Mouse (Mus musculus) embryonic stem cell, embryonic (primary cell): ENCODE results near the gene Fnbp1l.

Experiments
- CTCF ChIA-PET, 4 experiments: fragments of 300-600 bp in 2 of 4; fragments of 350-600 bp in 2 of 4; sonication (Branson Sonifier 250); formaldehyde crosslinking; loops; one replicate each; lab custom pipeline; 2022; ENCODE audit warnings: inconsistent platforms in 2 of 4; lab: Charles Lee
- POLR2A ChIA-PET, 4 experiments: fragments of 300-600 bp in 2 of 4; fragments of 350-600 bp in 2 of 4; sonication (Branson Sonifier 250); formaldehyde crosslinking; loops; one replicate each; lab custom pipeline; 2022; ENCODE audit warnings: antibody characterized with exemption in 4 of 4, inconsistent platforms in 1 of 4; lab: Charles Lee

Gene Fnbp1l

GRCm38 (mm10) chr3:122515568-122516326 is 103.8 kb downstream of the Fnbp1l start:
- POLR2A ChIA-PET, result interaction anchor here in 2 of 4 experiments (0.9 to 2.0 kb wide), 5 partner anchors 11 to 368 kb away, joined by 3 to 5 read pairs (median 4); no protein-coding TSS in a partner anchor
- CTCF ChIA-PET, result no interaction called here

GRCm38 (mm10) chr3:122512725-122513375 is 106.7 kb downstream of the Fnbp1l start:
- POLR2A ChIA-PET, result interaction anchor here in 3 of 4 experiments (0.6 to 1.7 kb wide), 9 partner anchors 8 to 93 kb away, joined by 3 to 6 read pairs (median 3); no protein-coding TSS in a partner anchor
- CTCF ChIA-PET, result interaction anchor here in 1 of 4 experiments (0.6 kb wide), 1 partner anchor 78 kb away, joined by 5 read pairs; no protein-coding TSS in a partner anchor

DNA sequence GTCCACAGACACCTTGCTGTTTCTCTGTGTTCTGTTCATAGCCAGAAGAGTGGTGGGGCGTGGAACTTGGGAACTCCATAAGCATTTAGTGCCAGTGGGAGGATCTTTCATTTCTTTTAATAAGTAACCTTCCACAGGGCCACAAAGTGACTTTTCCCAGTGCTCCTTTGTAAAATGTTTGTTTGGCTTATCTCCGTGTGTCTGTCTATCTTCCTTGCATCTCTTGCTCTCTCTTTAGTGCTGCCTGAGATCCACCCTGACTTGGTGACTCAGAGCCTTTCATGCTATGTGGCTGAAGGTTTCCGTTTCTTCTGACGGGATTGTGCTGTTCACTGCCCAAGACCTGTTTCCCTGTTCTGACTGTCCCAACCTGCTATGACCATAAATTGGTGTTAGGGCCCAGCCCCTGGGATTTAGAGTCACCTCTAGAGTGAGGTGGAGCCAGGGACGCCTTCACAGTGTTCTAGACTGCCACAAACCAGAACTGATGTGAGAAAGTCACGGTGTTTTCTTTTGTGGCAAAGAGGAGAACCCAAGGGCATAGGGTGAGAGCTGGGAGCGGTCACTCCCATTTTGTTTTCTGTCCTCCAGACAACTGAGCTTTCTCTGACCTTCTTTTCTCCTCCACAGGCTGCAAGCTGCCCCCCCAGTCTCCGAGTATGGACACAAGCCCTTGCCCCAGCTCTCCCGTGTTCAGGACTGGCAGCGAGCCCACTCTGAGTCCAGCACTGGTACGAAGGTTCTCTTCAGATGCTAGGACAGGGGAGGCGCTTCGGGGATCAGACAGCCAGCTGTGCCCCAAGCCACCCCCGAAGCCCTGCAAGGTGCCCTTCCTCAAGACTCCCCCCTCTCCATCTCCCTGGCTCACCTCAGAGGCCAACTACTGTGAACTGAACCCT is 107.5 kb downstream of the Fnbp1l start:
- ChIA-PET CTCF (interaction anchor here in 2 of 4 experiments (0.6 to 1.5 kb wide), 2 partner anchors 77 to 126 kb away, joined by 4 to 5 read pairs; no protein-coding TSS in a partner anchor), POLR2A (interaction anchor here in 3 of 4 experiments (0.6 to 1.7 kb wide), 15 partner anchors 9 to 92 kb away, joined by 3 to 6 read pairs (median 3); no protein-coding TSS in a partner anchor)

GRCm38 (mm10) chr3:122510932-122511331 is 108.6 kb downstream of the Fnbp1l start:
- ChIA-PET POLR2A (interaction anchor here in 3 of 4 experiments (0.6 to 1.7 kb wide), 15 partner anchors 9 to 596 kb away, joined by 3 to 8 read pairs (median 4); no protein-coding TSS in a partner anchor), CTCF (interaction anchor here (0.5 to 1.5 kb wide), 9 partner anchors 21 to 392 kb away, joined by 3 to 9 read pairs (median 3); no protein-coding TSS in a partner anchor)

GRCm38 (mm10) chr3:122510240-122510750 is 109.2 kb downstream of the Fnbp1l start:
- CTCF ChIA-PET, result interaction anchor here in 3 of 4 experiments (0.5 to 1.1 kb wide), 7 partner anchors 21 to 217 kb away, joined by 3 to 9 read pairs (median 4); no protein-coding TSS in a partner anchor
- POLR2A ChIA-PET, result interaction anchor here in 3 of 4 experiments (0.6 to 1.7 kb wide), 15 partner anchors 8 to 596 kb away, joined by 3 to 8 read pairs (median 4); no protein-coding TSS in a partner anchor

GRCm38 (mm10) chr3:122509534-122510239 is 109.8 kb downstream of the Fnbp1l start:
- ChIA-PET CTCF (interaction anchor here in 3 of 4 experiments (0.5 to 1.1 kb wide), 7 partner anchors 9 to 201 kb away, joined by 3 to 8 read pairs (median 4); no protein-coding TSS in a partner anchor), POLR2A (interaction anchor here in 3 of 4 experiments (0.6 to 1.1 kb wide), 10 partner anchors 9 to 118 kb away, joined by 3 to 9 read pairs (median 3); no protein-coding TSS in a partner anchor)

DNA sequence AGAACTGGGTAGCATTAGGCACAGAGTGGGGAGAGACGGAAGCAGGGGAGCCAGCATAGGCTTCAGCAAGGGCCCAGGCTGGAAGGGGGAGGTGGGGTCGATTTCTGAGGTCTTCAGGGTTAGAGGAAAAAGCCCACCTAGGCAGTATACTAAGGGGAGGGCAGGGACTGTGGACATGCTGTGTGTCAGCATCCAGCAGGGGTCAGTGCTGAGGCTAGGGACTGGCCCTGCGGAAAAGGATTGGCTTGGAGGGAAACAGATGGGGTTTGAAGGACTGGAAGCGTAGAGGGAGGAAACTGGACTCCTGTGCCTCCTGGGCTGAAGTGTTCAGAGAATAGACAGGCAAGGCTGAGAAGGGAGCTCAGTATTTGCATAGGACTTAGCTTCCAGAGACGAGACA is 110.4 kb downstream of the Fnbp1l start:
- ChIA-PET CTCF (interaction anchor here in 3 of 4 experiments (0.5 to 1.1 kb wide), 6 partner anchors 9 to 200 kb away, joined by 3 to 8 read pairs (median 4); no protein-coding TSS in a partner anchor), POLR2A (interaction anchor here in 2 of 4 experiments (0.6 to 1.3 kb wide), 9 partner anchors 9 to 118 kb away, joined by 3 to 9 read pairs (median 3); no protein-coding TSS in a partner anchor)

DNA sequence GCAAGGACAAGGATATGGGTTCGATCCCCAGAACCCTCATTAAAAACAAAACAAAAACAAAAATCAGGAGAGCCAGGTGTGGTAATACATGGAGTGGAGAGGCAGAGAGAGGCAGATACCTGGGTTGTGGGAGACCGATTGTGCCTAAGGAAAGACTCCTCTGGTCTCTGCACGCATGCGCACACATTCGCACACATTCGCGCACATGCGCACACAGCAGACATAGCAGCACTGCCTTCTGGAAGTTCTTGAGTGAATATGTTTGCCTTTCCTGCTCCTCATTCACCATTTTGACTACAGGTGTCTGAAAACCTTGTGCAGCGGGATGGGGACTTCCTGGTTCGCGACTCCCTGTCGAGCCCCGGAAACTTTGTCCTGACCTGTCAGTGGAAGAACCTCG is 111.7 kb downstream of the Fnbp1l start:
- ChIA-PET CTCF (no interaction called here), POLR2A (interaction anchor here in 1 of 4 experiments (0.7 to 1.3 kb wide), 2 partner anchors 10 kb away, joined by 3 read pairs; no protein-coding TSS in a partner anchor)

- POLR2A ChIA-PET, result interaction anchor here in 1 of 4 experiments (0.7 to 0.9 kb wide), 2 partner anchors 8 to 230 kb away, joined by 3 read pairs; no protein-coding TSS in a partner anchor
These were observed 113.1 kb downstream of the Fnbp1l start for GRCm38 (mm10) chr3:122506343-122506916.

GRCm38 (mm10) chr3:122500929-122501328 is 118.6 kb downstream of the Fnbp1l start:
- ChIA-PET POLR2A (interaction anchor here in 2 of 4 experiments (0.7 to 13.1 kb wide), 11 partner anchors 9 to 121 kb away, joined by 3 to 93 read pairs (median 3); no protein-coding TSS in a partner anchor), CTCF (interaction anchor here in 2 of 4 experiments (0.7 to 2.0 kb wide), 2 partner anchors 13 to 33 kb away, joined by 4 to 5 read pairs; no protein-coding TSS in a partner anchor)

More at GRCm38 (mm10) chr3:122506343-122506916, 113.1 kb downstream of the Fnbp1l start:
- CTCF ChIA-PET, result no interaction called here

GRCm38 (mm10) chr3:122499647-122500046 is 119.9 kb downstream of the Fnbp1l start:
- ChIA-PET CTCF (interaction anchor here in 1 of 4 experiments (2.0 kb wide), 1 partner anchor 12 kb away, joined by 5 read pairs; no protein-coding TSS in a partner anchor), POLR2A (interaction anchor here in 2 of 4 experiments (0.8 to 13.1 kb wide), 9 partner anchors 10 to 190 kb away, joined by 3 to 93 read pairs (median 4); no protein-coding TSS in a partner anchor)

- ChIA-PET CTCF (interaction anchor here in 1 of 4 experiments (1.0 kb wide), 1 partner anchor 11 kb away, joined by 3 read pairs; no protein-coding TSS in a partner anchor), POLR2A (interaction anchor here in 3 of 4 experiments (0.7 to 13.1 kb wide), 11 partner anchors 10 to 556 kb away, joined by 3 to 93 read pairs (median 3); no protein-coding TSS in a partner anchor)
These were observed 121.0 kb downstream of the Fnbp1l start for GRCm38 (mm10) chr3:122498528-122498927.

GRCm38 (mm10) chr3:122497871-122498270 is 121.6 kb downstream of the Fnbp1l start:
- CTCF ChIA-PET, result no interaction called here
- POLR2A ChIA-PET, result interaction anchor here in 3 of 4 experiments (0.8 to 13.1 kb wide), 12 partner anchors 9 to 121 kb away, joined by 3 to 93 read pairs (median 3); partner anchors contain the start of gene Fnbp1l (in 1 of the 3)

DNA sequence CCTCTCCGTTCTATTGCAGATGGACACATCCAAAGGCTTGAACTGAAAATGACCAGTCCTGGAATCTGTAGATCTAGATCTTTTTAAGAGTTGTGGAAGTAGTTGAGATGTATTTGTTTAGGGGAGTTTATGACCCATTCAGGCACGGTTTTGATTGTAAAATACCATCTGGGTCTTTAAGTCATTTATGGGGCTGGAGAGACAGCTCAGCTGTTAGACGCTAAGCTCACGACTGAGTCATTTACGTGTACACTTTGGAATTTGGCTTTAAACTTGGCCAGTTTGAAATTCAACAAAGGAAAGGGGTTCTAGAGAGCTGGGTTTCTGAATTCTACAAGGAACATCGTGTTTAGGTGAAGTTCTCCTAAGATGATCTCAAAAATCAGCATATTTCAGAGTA is 124.8 kb downstream of the Fnbp1l start:
- POLR2A ChIA-PET, result interaction anchor here in 1 of 4 experiments (0.7 to 13.1 kb wide), 10 partner anchors 10 to 199 kb away, joined by 3 to 93 read pairs (median 4); no protein-coding TSS in a partner anchor
- CTCF ChIA-PET, result interaction anchor here in 3 of 4 experiments (0.7 to 1.3 kb wide), 4 partner anchors 15 to 29 kb away, joined by 3 to 4 read pairs (median 4); no protein-coding TSS in a partner anchor
